Mouse (Mus musculus) T-helper 1 cell (primary cell): ENCODE results near the gene Telo2.

ENCODE experiments used
- in situ Hi-C: fragments of 300-600 bp; cut with MboI, MseI; formaldehyde crosslinking; loops from one replicate; pipeline ENCODE4 v1.15.1; 2025; ENCODE audit warnings: high pct_unique_total_duplicates

Gene Telo2

DNA sequence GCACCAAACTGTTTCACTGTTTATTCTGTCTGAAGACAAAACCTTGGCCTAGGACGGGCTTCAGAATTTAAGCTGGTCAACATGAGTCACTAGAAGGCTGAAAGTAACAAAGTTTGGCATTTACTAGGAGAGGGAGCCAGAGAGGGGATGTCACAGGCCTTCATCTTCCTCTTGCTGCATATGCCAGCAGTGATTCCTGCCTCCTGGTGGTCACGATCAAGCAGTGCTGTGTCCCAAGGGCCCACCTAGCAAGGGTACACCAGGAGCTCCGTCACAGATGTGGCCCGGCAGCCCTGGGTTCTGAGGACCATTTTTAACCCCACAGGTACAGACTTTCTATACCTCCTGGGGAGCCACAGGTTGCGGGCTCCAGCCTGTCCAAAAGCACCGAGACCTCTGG lies 58.7 kb downstream of the Telo2 start:
- in situ Hi-C loops = no loop called here

DNA sequence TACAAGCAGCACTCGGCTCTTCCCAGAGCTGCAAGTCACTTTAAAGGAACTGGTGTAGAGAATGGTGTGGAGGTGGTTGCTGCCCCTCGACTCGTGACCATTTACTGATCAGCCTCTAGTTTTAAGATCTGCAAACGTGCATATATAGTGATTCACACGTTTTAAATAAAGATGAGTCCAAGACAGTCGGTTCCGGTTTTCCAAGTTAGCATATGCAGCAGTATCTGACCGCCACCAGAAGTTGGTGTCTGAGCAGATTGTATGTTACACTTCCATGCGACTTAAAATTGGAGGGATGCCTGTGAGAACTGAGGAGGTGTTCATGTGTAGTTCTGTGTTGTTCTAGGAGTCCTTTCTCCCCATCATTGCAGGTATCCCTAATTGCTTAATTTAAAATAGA lies 62.5 kb downstream of the Telo2 start:
- in situ Hi-C loops = no loop called here
